Mouse (Mus musculus): ENCODE results near the gene Smg6.

GRCm38 (mm10) chr11:75132278-75132677 is 206.7 kb downstream of the Smg6 start:
- TF ChIP-seq CTCF (IDR thresholded peaks at IDR 0.05; ENCODE audit: borderline replicate concordance, extremely low read depth, insufficient read depth, insufficient read length) (no peak), POLR2A (IDR thresholded peaks at IDR 0.05; ENCODE audit: borderline replicate concordance, extremely low read depth, insufficient read depth, insufficient read length, poor library complexity, severe bottlenecking) (no peak)

All from brain, embryonic 14.5 days (tissue).